Mouse (Mus musculus) stomach, postnatal 0 days (tissue): ENCODE measurements at regions not wholly inside any gene's neighbourhood (a gene's known extent, or its start where the extent isn't known, plus 50 kb on each side); places are given as distances from the start of the nearest gene placed in this dataset.
A peak's percentile ranks its signal among the peaks of the same experiment; 100 is the strongest.

Experiments used
- ATAC-seq: fragments of 200-750 bp; cut with Nextera tagmentation; 2 replicates; pipeline ENCODE4 v1.8.0; 2017; ENCODE audit not compliant: low FRiP score, low TSS enrichment
- DNase-seq: peaks from one replicate; pipeline ENCODE4 v3.0.0-alpha.2; 2016; ENCODE audit warnings: low spot score
- H3K27ac ChIP-seq: fragments of 300-500 bp; sonication (generic); replicated peaks from 2 replicates; pipeline ENCODE4 v1.5.1; 2014; ENCODE audit warnings: mild to moderate bottlenecking, control low read depth
- H3K27me3 ChIP-seq: fragments of 300-500 bp; sonication (generic); 2 replicates; pipeline ENCODE4 v1.6.1; 2014; ENCODE audit warnings: low read length; ENCODE audit not compliant: control insufficient read depth, insufficient read depth
- H3K36me3 ChIP-seq: fragments of 300-500 bp; sonication (generic); 2 replicates; pipeline ENCODE4 v1.6.1; 2014; ENCODE audit warnings: low read length, mixed read lengths; ENCODE audit not compliant: control insufficient read depth, insufficient read depth
- H3K4me1 ChIP-seq: fragments of 300-500 bp; sonication (generic); replicated peaks from 2 replicates; pipeline ENCODE4 v1.6.1; 2014; ENCODE audit warnings: antibody characterized with exemption; ENCODE audit not compliant: control insufficient read depth, insufficient read depth
- H3K4me2 ChIP-seq: fragments of 300-500 bp; sonication (generic); replicated peaks from 2 replicates; pipeline ENCODE4 v1.6.1; 2014; ENCODE audit warnings: low read depth, mild to moderate bottlenecking, control low read depth, moderate library complexity
- H3K4me3 ChIP-seq: fragments of 300-500 bp; sonication (generic); 2 replicates; pipeline ENCODE4 v1.5.1; 2014; ENCODE audit warnings: low read depth, low read length, control low read depth
- H3K9ac ChIP-seq: fragments of 300-500 bp; sonication (generic); 2 replicates; pipeline ENCODE4 v1.6.1; 2014; ENCODE audit warnings: mild to moderate bottlenecking, low read length, control low read depth, mixed read lengths
- H3K9me3 ChIP-seq: fragments of 300-500 bp; sonication (generic); 2 replicates; pipeline ENCODE4 v1.6.1; 2016; ENCODE audit warnings: low read length; ENCODE audit not compliant: control insufficient read depth
- CTCF ChIP-seq: IDR thresholded peaks from 2 replicates; pipeline ENCODE4 v1.5.1; 2016; ENCODE audit warnings: antibody characterized with exemption, low read depth, mild to moderate bottlenecking, moderate library complexity
- EP300 ChIP-seq: optimal IDR thresholded peaks from 2 replicates; pipeline ENCODE3; 2016; ENCODE audit warnings: antibody characterized with exemption
- WGBS: fragments of 180-500 bp; shearing (Covaris S2); extraction: QIAGEN DNeasy Blood & Tissue Kit; methylation state at CpG from one replicate; pipeline ENCODE4 v1.1.7; 2014; 5-methylcytosine and 5-hydroxymethylcytosine counted together

GRCm38 (mm10) chr5:83610777-83611176 lies 255.8 kb upstream of the Tecrl start:
- Histone ChIP-seq H3K4me2 (no peak overlapping the region), H3K4me3 (no peak overlapping the region), H3K36me3 (no peaks in the 10 kb centered on the region), H3K9ac (no peak overlapping the region), H3K9me3 (no peaks in the 10 kb centered on the region), H3K4me1 (no peaks in the 10 kb centered on the region), H3K27me3 (no peaks in the 10 kb centered on the region), H3K27ac (no peak overlapping the region)
- 25% methylated on average over 2 of the region's 2 CpGs for WGBS
- TF ChIP-seq EP300 (no peak), CTCF (peak; percentile 44)
- ATAC-seq (no peak), DNase-seq (no peak)

- Histone ChIP-seq H3K27me3 (no peaks in the 10 kb centered on the region), H3K9me3 (no peaks in the 10 kb centered on the region), H3K4me3 (no peak overlapping the region), H3K27ac (no peak overlapping the region), H3K4me2 (no peak overlapping the region), H3K36me3 (no peaks in the 10 kb centered on the region), H3K4me1 (no peaks in the 10 kb centered on the region), H3K9ac (no peak overlapping the region)
- ATAC-seq: no peak
- TF ChIP-seq CTCF (no peak), EP300 (no peak)
- DNase-seq: no peak
- 68% methylated on average over 1 of the region's 1 CpGs for WGBS
Measured at GRCm38 (mm10) chr5:83593289-83593610, 238.3 kb upstream of the Tecrl start.

- no peak for ATAC-seq
Measured at GRCm38 (mm10) chr5:83592587-83593288, 237.7 kb upstream of the Tecrl start.

More at GRCm38 (mm10) chr5:83592587-83593288, 237.7 kb upstream of the Tecrl start:
- H3K4me3 ChIP-seq: no peak overlapping the region
- no peaks in the 10 kb centered on the region for H3K9me3 ChIP-seq
- no peak for DNase-seq
- no peaks in the 10 kb centered on the region for H3K36me3 ChIP-seq
- WGBS: 89% methylated on average over 3 of the region's 3 CpGs
- TF ChIP-seq EP300: no peak
- no peak for TF ChIP-seq CTCF
- H3K9ac ChIP-seq: no peak overlapping the region
- no peaks in the 10 kb centered on the region for H3K27me3 ChIP-seq
- no peaks in the 10 kb centered on the region for H3K4me1 ChIP-seq
- H3K27ac ChIP-seq: no peak overlapping the region
- no peak overlapping the region for H3K4me2 ChIP-seq
